18 mouse cellular contexts compared by ENCODE assay signal in genomic region chr6:111623140-111623497, GRCm38 (mm10).
"Had no signal": no experiment of that assay in that cellular context is flagged by ENCODE, and none has a peak within 500 bp of the region (broad histone marks: within the 10 kb centered on the region; RNA-seq: fewer than 3 reads in every experiment).

No protein-coding gene starts in this region.

- H3K36me3 ChIP-seq: limb, embryonic 12.5 days; limb, embryonic 15.5 days; midbrain, embryonic 12.5 days; neural tube, embryonic 13.5 days had no signal

- H3K9me3 ChIP-seq: limb, embryonic 12.5 days; limb, embryonic 15.5 days; midbrain, embryonic 12.5 days; neural tube, embryonic 13.5 days had no signal

- DNase-seq: kidney, adult 2 months; kidney, postnatal 25 days; liver, postnatal 0 days; lung, embryonic 14.5 days; thymus, adult 2 months; thymus, postnatal 14 days; thymus, postnatal 4 days had no signal

- H3K9ac ChIP-seq: limb, embryonic 12.5 days; limb, embryonic 15.5 days; liver, embryonic 14.5 days; liver, postnatal 0 days; lung, embryonic 14.5 days; midbrain, embryonic 12.5 days; neural tube, embryonic 13.5 days had no signal

- H3K27me3 ChIP-seq: limb, embryonic 12.5 days; limb, embryonic 15.5 days; midbrain, embryonic 12.5 days; neural tube, embryonic 13.5 days had no signal

- H3K27ac ChIP-seq: kidney, postnatal 0 days; limb, embryonic 12.5 days; limb, embryonic 15.5 days; liver, embryonic 14.5 days; macrophage; midbrain, embryonic 12.5 days; neural tube, embryonic 13.5 days had no signal

- ATAC-seq: intestine, postnatal 0 days; liver, postnatal 0 days; lung, postnatal 0 days had no signal

- H3K4me2 ChIP-seq: limb, embryonic 12.5 days; limb, embryonic 15.5 days; liver, embryonic 11.5 days; lung, embryonic 14.5 days; midbrain, embryonic 12.5 days; neural tube, embryonic 13.5 days had no signal

- H3K4me1 ChIP-seq: limb, embryonic 12.5 days; limb, embryonic 15.5 days had no signal

- H3K4me3 ChIP-seq: limb, embryonic 12.5 days; limb, embryonic 15.5 days; midbrain, embryonic 12.5 days; myocyte; neural tube, embryonic 13.5 days had no signal
